Mouse (Mus musculus) stomach, postnatal 0 days (tissue): Measurements from ENCODE around the gene Armc3. TPM values are rescaled to one million over a fixed set of nuclear protein-coding genes. Genes with fewer than 3 reads are reported as not detected.

Experiments used
- ATAC-seq: fragments of 200-750 bp; cut with Nextera tagmentation; 2 replicates; pipeline ENCODE4 v1.8.0; 2017; ENCODE audit not compliant: low FRiP score, low TSS enrichment
- DNase-seq: peaks from one replicate; pipeline ENCODE4 v3.0.0-alpha.2; 2016; ENCODE audit warnings: low spot score
- H3K27ac ChIP-seq: fragments of 300-500 bp; sonication (generic); replicated peaks from 2 replicates; pipeline ENCODE4 v1.5.1; 2014; ENCODE audit warnings: mild to moderate bottlenecking, control low read depth
- H3K27me3 ChIP-seq: fragments of 300-500 bp; sonication (generic); 2 replicates; pipeline ENCODE4 v1.6.1; 2014; ENCODE audit warnings: low read length; ENCODE audit not compliant: control insufficient read depth, insufficient read depth
- H3K36me3 ChIP-seq: fragments of 300-500 bp; sonication (generic); 2 replicates; pipeline ENCODE4 v1.6.1; 2014; ENCODE audit warnings: low read length, mixed read lengths; ENCODE audit not compliant: control insufficient read depth, insufficient read depth
- H3K4me1 ChIP-seq: fragments of 300-500 bp; sonication (generic); replicated peaks from 2 replicates; pipeline ENCODE4 v1.6.1; 2014; ENCODE audit warnings: antibody characterized with exemption; ENCODE audit not compliant: control insufficient read depth, insufficient read depth
- H3K4me2 ChIP-seq: fragments of 300-500 bp; sonication (generic); replicated peaks from 2 replicates; pipeline ENCODE4 v1.6.1; 2014; ENCODE audit warnings: low read depth, mild to moderate bottlenecking, control low read depth, moderate library complexity
- H3K4me3 ChIP-seq: fragments of 300-500 bp; sonication (generic); 2 replicates; pipeline ENCODE4 v1.5.1; 2014; ENCODE audit warnings: low read depth, low read length, control low read depth
- H3K9ac ChIP-seq: fragments of 300-500 bp; sonication (generic); 2 replicates; pipeline ENCODE4 v1.6.1; 2014; ENCODE audit warnings: mild to moderate bottlenecking, low read length, control low read depth, mixed read lengths
- H3K9me3 ChIP-seq: fragments of 300-500 bp; sonication (generic); 2 replicates; pipeline ENCODE4 v1.6.1; 2016; ENCODE audit warnings: low read length; ENCODE audit not compliant: control insufficient read depth
- CTCF ChIP-seq: IDR thresholded peaks from 2 replicates; pipeline ENCODE4 v1.5.1; 2016; ENCODE audit warnings: antibody characterized with exemption, low read depth, mild to moderate bottlenecking, moderate library complexity
- EP300 ChIP-seq: optimal IDR thresholded peaks from 2 replicates; pipeline ENCODE3; 2016; ENCODE audit warnings: antibody characterized with exemption
- WGBS: fragments of 180-500 bp; shearing (Covaris S2); extraction: QIAGEN DNeasy Blood & Tissue Kit; methylation state at CpG from one replicate; pipeline ENCODE4 v1.1.7; 2014; 5-methylcytosine and 5-hydroxymethylcytosine counted together
- polyA plus RNA-seq: library from polyadenylated mRNA; unstranded; fragments of >200 nt; fragmentation: Nextera tagmentation; extraction: Ambion mirVana; gene quantifications from 2 replicates; pipeline ENCODE4 v1.2.1, GENCODE M21; 2015

The Armc3 gene
- polyA plus RNA-seq, 1 experiment from 2014 or later: 0.04 TPM

DNA sequence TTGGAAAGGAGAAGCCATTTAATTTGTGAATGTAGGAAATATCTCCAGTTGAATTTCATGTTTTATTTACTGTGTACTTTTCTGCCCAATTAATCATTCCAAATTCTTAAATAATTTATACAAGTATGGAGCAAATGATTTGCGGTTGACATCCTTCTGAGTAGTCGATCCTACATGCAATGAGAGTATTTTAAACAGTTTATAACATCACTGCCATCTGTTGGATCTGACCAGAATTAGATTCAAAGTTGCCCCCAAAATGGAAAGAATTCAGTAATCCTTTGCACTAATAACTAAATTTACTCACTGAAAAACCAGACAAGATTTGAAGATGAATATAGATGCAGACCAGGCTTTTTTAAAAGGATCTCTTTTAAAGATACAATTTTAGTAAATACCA is 75.5 kb downstream of the Armc3 start:
- H3K4me2 ChIP-seq: no peak overlapping the region
- no peaks in the 10 kb centered on the region for H3K27me3 ChIP-seq
- TF ChIP-seq CTCF: peak; percentile 51
- TF ChIP-seq EP300: no peak
- no peaks in the 10 kb centered on the region for H3K4me1 ChIP-seq
- no peak for ATAC-seq
- no peak overlapping the region for H3K4me3 ChIP-seq
- WGBS: 37% methylated on average over 2 of the region's 2 CpGs
- H3K27ac ChIP-seq: no peak overlapping the region
- no peak overlapping the region for H3K9ac ChIP-seq
- H3K36me3 ChIP-seq: no peaks in the 10 kb centered on the region
- no peak for DNase-seq
- H3K9me3 ChIP-seq: no peaks in the 10 kb centered on the region

DNA sequence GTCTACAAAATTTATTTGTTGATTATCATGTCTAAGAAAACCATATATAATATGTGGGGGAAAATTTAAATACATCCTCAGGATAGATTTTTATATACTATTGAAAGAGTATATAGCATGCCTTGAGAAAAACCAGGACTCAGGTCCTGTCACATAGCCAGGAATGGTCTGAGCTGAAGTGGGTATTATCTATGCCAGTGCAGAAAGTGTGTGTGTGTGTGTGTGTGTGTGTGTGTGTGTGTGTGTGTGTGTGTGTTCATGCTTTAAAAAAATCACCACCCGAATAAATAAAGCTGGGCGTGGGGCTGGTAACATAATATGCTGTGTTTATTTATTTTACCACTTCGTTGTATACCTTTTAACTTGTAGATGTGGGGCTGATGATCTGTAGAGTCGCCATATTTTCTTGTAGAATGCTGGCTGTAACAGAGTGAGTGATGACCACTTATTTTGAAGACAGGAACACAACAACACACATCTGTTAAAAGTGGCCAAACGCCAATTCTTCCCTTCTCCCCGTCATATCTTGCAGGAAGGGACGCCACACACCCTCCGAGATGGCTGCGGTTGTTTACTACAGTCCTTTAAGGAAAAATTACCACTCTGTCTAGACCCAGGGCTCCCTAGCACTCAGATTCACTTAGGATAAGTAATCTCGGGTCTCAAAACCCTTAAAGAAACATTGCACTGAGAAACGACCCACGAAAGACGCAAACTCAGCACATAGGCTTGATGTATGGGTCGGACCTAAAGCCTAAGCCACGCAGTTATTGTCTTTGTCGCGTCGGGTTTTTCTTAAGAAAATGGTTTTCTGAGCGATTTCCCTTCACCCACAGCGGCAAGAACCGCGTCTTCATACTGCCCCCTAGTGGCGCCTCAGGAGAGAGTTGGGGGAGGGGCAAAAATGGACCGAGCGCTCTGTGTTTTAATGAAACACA is 76.8 kb downstream of the Armc3 start:
- TF ChIP-seq EP300: no peak
- TF ChIP-seq CTCF: peak; percentile 95
- no peaks in the 10 kb centered on the region for H3K36me3 ChIP-seq
- H3K27ac ChIP-seq: peak overlapping the region; percentile 63
- H3K27me3 ChIP-seq: no peaks in the 10 kb centered on the region
- H3K9me3 ChIP-seq: no peaks in the 10 kb centered on the region
- peak overlapping the region; percentile 63 for H3K9ac ChIP-seq
- peak; percentile 70; the same call in 1 of the 2 replicates for ATAC-seq
- H3K4me3 ChIP-seq: peak overlapping the region; percentile 44
- peak overlapping the region; percentile 80 for H3K4me2 ChIP-seq
- 4% methylated on average over 25 of the region's 25 CpGs for WGBS
- H3K4me1 ChIP-seq: no peaks in the 10 kb centered on the region
- peak; percentile 66 for DNase-seq

DNA sequence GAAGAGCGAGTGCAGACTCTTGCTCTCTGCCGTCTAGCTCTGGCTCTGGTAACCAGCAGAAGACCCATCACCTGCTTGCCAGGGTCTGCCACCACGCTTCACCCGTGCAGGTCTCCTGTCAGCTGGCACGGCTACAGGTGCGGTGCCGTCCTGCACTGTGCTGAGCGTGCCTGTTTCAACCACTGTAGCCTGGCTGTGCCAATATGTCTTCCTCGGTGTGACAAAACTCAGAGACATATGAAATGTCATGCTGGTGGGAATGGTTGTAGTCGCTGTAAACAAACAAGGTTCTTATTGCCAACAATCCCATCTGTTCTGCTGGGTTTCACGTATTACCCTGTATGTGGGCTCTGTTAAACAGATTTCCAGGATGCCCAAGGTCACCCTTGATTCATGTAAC is 81.2 kb downstream of the Armc3 start:
- Histone ChIP-seq H3K4me2 (no peak overlapping the region), H3K4me3 (no peak overlapping the region), H3K9me3 (no peaks in the 10 kb centered on the region), H3K4me1 (no peaks in the 10 kb centered on the region), H3K9ac (no peak overlapping the region), H3K36me3 (no peaks in the 10 kb centered on the region), H3K27me3 (no peaks in the 10 kb centered on the region), H3K27ac (no peak overlapping the region)
- TF ChIP-seq CTCF (no peak), EP300 (no peak)
- WGBS: 81% methylated on average over 11 of the region's 11 CpGs
- ATAC-seq (no peak), DNase-seq (no peak)

DNA sequence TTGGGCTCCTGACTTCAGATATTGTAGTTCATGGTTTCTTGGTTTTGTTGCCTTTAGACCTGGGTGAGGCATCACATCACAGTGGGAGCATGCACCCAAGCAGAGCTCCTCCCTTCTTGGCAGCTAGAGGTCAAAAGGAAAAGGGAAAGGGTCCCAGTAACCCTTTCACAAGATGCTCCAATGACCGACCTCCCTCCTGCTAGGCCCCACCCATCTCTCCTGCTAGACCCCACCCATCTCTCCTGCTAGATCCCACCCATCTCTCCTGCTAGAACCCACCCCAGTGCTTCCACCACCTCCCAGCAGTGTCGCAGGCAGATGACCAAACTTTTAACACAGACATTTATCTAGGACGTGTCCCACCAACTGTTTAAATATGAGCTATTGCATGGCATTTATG is 93.3 kb downstream of the Armc3 start:
- no peaks in the 10 kb centered on the region for H3K9me3 ChIP-seq
- H3K27me3 ChIP-seq: no peaks in the 10 kb centered on the region
- H3K4me2 ChIP-seq: no peak overlapping the region
- H3K36me3 ChIP-seq: no peaks in the 10 kb centered on the region
- no peaks in the 10 kb centered on the region for H3K4me1 ChIP-seq
- DNase-seq: no peak
- no peak for ATAC-seq
- H3K4me3 ChIP-seq: no peak overlapping the region
- WGBS: 51% methylated on average over 3 of the region's 3 CpGs
- H3K9ac ChIP-seq: no peak overlapping the region
- no peak overlapping the region for H3K27ac ChIP-seq
- TF ChIP-seq EP300 (no peak), CTCF (no peak)

DNA sequence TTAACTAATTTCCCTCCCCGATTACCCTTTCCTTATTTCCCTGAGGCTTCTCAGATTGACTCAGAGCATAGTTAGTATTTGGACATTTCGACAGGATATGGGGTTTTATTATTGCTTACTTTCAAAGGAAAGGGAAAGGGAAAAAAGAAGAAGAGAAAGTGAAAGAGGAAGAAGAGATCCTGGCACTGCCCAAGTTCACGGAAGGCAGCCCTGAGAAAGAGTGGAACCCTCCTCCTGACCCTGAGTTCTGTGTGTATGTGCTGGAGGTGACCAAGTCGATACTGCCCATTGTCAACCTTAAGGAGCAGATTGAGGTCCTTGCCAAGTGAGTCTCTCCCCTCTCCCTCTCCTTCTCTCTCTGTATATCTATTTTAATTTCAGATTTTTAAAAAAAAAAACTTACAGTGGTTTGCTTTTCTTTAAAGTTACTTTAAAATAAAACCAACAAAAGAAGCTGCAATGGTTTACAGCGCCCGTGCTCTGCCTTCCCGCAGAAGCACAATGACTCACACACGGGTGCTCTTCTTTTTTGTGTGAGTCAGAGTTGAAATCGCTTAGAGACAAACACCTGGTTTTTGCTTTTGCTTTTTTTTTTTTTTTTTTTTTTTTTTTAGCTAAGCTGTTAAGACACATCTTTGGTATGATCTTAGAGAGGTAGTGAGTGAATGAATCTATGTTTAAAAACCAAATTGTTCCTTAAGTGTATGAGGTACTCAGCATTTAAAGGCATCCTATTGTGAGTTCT is 101.4 kb downstream of the Armc3 start:
- H3K9ac ChIP-seq: no peak overlapping the region; the same call in 1 of the 2 replicates
- no peaks in the 10 kb centered on the region for H3K4me1 ChIP-seq
- no peaks in the 10 kb centered on the region for H3K27me3 ChIP-seq
- 52% methylated on average over 9 of the region's 9 CpGs for WGBS
- no peak overlapping the region for H3K4me3 ChIP-seq
- TF ChIP-seq EP300: no peak
- TF ChIP-seq CTCF: no peak
- H3K4me2 ChIP-seq: no peak overlapping the region
- ATAC-seq (no peak), DNase-seq (no peak)
- H3K36me3 ChIP-seq: no peaks in the 10 kb centered on the region
- H3K27ac ChIP-seq: no peak overlapping the region
- H3K9me3 ChIP-seq: no peaks in the 10 kb centered on the region
